Mouse (Mus musculus) spleen, adult 2 months (tissue): ENCODE data around the gene Fam189a1. TPM values are rescaled to one million over a fixed set of nuclear protein-coding genes. Genes with fewer than 3 reads are reported as not detected.

ENCODE experiments used
- DNase-seq, 2 experiments: peaks; one replicate each; pipeline versions ENCODE4 v3.0.0 to v3.0.0-alpha.2; 2012 to 2021; ENCODE audit warnings: low spot score in 2 of 2, low read depth in 1 of 2
- H3K27ac ChIP-seq: fragments of 200-500 bp; 2 replicates; pipeline ENCODE4 v1.5.1; 2012; ENCODE audit warnings: low read length, inconsistent platforms; ENCODE audit not compliant: insufficient read depth
- H3K27me3 ChIP-seq: fragments of 200-500 bp; 2 replicates; pipeline ENCODE4 v1.6.1; 2012; ENCODE audit warnings: mild to moderate bottlenecking, moderate library complexity, low read length, inconsistent platforms; ENCODE audit not compliant: control insufficient read depth, insufficient read depth
- H3K36me3 ChIP-seq: fragments of 200-500 bp; 2 replicates; pipeline ENCODE4 v1.6.1; 2012; ENCODE audit warnings: mild to moderate bottlenecking, low read length, inconsistent platforms; ENCODE audit not compliant: control insufficient read depth, insufficient read depth
- H3K4me1 ChIP-seq: fragments of 200-500 bp; 2 replicates; pipeline ENCODE4 v1.6.1; 2011; ENCODE audit warnings: inconsistent platforms; ENCODE audit not compliant: control insufficient read depth, insufficient read depth, insufficient read length
- H3K4me3 ChIP-seq: fragments of 200-500 bp; 2 replicates; pipeline ENCODE4 v1.5.1; 2011; ENCODE audit warnings: mild to moderate bottlenecking, inconsistent platforms; ENCODE audit not compliant: insufficient read depth, insufficient read length; ENCODE audit errors: extremely low read depth
- CTCF ChIP-seq: fragments of 200-500 bp; IDR thresholded peaks from 2 replicates; pipeline ENCODE4 v1.5.1; 2011; ENCODE audit warnings: mild to moderate bottlenecking, inconsistent platforms; ENCODE audit not compliant: insufficient read depth, insufficient read length, insufficient replicate concordance; ENCODE audit errors: extremely low read depth
- POLR2A ChIP-seq: fragments of 200-500 bp; IDR thresholded peaks from 2 replicates; pipeline ENCODE4 v1.6.1; 2011; ENCODE audit warnings: low read depth, low read length, inconsistent platforms
- WGBS: fragments of 180-500 bp; shearing (Covaris S2); methylation state at CpG from one replicate; pipeline ENCODE4 v1.1.7; 2018; 5-methylcytosine and 5-hydroxymethylcytosine counted together
- polyA plus RNA-seq: library from polyadenylated mRNA; depleted of rRNA; stranded (reverse); fragments of >200 nt; gene quantifications from 2 replicates; pipeline ENCODE4 v1.2.3, GENCODE M21; 2012

The Fam189a1 gene
- polyA plus RNA-seq, 1 experiment, result 0.04 TPM

DNA sequence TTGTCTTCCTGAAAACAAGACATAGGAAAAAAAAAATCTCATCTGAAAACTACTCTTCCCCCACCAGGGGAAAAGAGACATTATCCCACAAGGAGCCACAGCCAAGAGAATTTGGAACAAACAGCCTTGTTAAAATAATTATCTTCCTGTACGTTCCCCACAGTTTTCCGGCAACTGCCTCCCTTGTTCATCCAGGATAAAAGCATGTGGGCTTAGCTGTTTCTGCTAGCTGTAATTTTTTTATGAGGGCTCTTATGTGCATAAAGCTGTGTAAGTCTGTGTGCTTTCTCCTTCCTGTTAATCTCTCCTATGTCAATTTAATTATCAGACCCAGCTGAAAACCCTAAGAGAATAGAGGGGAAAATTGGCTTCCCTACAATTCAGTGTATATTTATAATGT is 241.2 kb downstream of the Fam189a1 start:
- Histone ChIP-seq H3K4me3 (no peak overlapping the region), H3K36me3 (no peaks in the 10 kb centered on the region), H3K27me3 (no peaks in the 10 kb centered on the region), H3K27ac (no peak overlapping the region), H3K4me1 (no peaks in the 10 kb centered on the region)
- no peak for DNase-seq
- 95% methylated on average over 2 of the region's 2 CpGs for WGBS
- TF ChIP-seq CTCF, result no peak
- TF ChIP-seq POLR2A, result no peak

DNA sequence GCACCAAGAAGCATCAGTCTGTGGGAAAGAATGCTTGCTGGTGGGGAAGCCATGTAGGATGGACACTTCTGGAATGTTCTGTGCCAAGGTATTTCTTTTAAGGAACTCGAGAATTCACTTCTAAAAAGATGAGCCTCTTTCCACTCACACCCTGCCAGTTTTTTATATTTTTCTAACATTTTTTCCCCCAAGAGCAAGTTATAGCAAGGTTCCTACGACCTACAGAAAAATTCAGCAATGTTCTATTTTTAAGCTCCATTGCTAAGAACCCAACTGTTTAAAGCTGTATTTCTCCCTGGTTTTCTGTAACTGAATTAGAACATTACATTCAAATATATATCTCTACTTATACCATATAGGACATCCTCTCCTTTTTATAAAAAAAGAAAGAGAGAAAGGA is 244.4 kb downstream of the Fam189a1 start:
- Histone ChIP-seq H3K4me1 (no peaks in the 10 kb centered on the region), H3K4me3 (no peak overlapping the region), H3K36me3 (no peaks in the 10 kb centered on the region), H3K27ac (no peak overlapping the region), H3K27me3 (no peaks in the 10 kb centered on the region)
- no peak for TF ChIP-seq POLR2A
- TF ChIP-seq CTCF, result no peak
- 67% methylated on average over 2 of the region's 2 CpGs for WGBS
- DNase-seq, result no peak

DNA sequence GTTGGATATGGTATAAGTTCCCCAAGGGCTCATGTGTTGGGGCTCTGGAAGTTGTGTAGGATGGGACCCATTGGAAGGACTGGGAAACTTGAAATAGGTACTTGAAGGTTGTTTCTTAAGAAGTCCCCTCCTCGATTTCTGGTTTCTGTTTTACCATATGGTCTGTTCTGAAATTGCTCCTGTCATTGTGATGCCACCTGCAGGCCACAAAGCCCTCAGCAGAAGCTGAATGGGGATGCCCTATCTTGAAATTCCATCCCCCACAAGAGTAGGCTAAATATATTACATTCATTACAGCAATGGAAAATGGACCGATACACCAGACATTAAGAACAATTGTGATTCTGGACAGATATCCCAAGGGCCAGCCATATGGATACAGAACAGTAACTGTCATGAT is 246.2 kb downstream of the Fam189a1 start:
- H3K4me3 ChIP-seq, result no peak overlapping the region
- no peaks in the 10 kb centered on the region for H3K4me1 ChIP-seq
- no peaks in the 10 kb centered on the region for H3K36me3 ChIP-seq
- H3K27ac ChIP-seq, result no peak overlapping the region
- 83% methylated on average over 2 of the region's 2 CpGs for WGBS
- no peak for DNase-seq
- no peaks in the 10 kb centered on the region for H3K27me3 ChIP-seq
- TF ChIP-seq POLR2A (no peak), CTCF (no peak)

DNA sequence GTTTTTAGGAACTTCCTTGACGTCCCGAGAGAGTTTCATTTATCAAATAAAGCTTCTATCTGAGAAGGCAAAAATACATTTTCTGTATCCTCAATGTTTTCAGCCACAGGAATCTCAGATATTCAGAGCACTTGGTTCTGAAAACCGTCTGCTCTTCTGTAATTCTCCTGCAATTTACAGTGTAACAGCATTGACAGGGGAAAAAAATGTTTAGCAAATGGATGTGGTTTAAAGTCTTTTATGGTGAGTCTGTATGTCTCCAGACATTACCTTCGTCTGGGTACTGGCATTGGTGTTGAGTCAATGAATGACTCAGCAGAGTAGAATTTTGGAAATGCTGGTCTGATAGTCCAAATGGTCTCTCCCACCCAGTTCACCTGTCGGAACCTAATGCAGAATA is 249.4 kb downstream of the Fam189a1 start:
- H3K4me3 ChIP-seq, result no peak overlapping the region
- WGBS, result 74% methylated on average over 5 of the region's 5 CpGs
- H3K27me3 ChIP-seq, result no peaks in the 10 kb centered on the region
- H3K36me3 ChIP-seq, result no peaks in the 10 kb centered on the region
- no peak for TF ChIP-seq CTCF
- no peak for TF ChIP-seq POLR2A
- H3K4me1 ChIP-seq, result no peaks in the 10 kb centered on the region
- no peak overlapping the region for H3K27ac ChIP-seq
- no peak for DNase-seq

DNA sequence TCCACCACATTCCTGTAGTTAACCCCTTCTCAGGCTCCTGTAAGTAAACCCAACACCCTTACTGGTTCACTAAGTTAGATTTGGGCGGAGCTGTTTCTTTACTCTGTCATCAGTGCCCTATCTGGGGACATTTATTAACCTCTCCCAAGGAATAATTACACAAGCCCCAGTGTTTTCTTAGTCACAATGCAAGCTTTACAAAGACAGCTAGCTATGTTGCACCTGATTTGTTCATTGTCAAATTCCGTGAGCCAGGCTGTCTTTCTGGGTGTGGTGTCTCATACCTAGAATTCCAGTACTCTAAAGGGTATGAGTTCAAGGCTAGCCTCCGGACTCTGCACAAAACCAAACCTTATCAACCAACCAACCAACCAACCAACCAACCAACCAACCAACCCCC is 250.9 kb downstream of the Fam189a1 start:
- H3K27me3 ChIP-seq, result no peaks in the 10 kb centered on the region
- no peak overlapping the region for H3K27ac ChIP-seq
- no peaks in the 10 kb centered on the region for H3K4me1 ChIP-seq
- no peaks in the 10 kb centered on the region for H3K36me3 ChIP-seq
- no peak overlapping the region for H3K4me3 ChIP-seq
- WGBS, result 80% methylated on average over 3 of the region's 3 CpGs
- TF ChIP-seq POLR2A (no peak), CTCF (no peak)
- no peak for DNase-seq

DNA sequence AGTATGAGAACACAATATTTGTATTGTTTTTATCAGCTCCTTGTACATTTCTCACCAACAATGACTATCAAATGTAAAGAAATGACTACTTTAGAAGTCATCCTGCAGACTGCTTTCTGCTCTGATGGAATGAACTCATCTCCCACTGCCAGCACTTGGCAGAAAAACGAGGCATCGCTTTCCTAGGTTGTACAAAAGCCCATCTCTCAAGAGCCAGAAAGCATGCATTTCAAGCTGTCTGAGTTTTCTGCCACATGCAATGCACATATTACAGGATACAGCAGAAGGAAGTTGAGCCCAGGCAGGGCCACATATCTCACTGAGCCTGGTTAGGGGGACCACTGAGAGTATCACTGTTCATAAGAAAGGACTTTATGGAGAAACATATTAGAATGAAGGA is 256.1 kb downstream of the Fam189a1 start:
- Histone ChIP-seq H3K27ac (no peak overlapping the region), H3K36me3 (no peaks in the 10 kb centered on the region)
- TF ChIP-seq CTCF (no peak), POLR2A (no peak)

DNA sequence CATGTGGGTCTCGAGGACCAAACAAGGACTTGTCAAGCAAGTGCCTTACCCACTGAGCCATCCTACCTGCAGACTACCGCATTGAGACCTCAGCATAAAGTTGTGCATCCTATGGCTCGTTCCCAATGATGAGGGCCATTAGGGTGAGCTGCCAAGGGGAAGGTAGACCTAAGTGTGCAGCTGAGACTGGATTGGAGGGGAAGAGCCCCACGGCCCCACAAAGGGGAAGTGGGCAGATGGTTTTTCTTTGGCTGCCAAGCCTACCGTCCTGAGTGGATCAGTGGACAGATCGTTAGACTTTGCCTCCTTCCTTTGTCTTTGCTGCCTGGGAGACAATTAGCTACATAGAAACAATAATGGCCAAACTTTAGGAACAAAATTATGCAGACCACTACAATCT is 259.8 kb downstream of the Fam189a1 start:
- H3K27ac ChIP-seq, result no peak overlapping the region
- H3K27me3 ChIP-seq, result no peaks in the 10 kb centered on the region
- no peaks in the 10 kb centered on the region for H3K4me1 ChIP-seq
- WGBS, result 48% methylated on average over 6 of the region's 6 CpGs
- H3K4me3 ChIP-seq, result no peak overlapping the region
- DNase-seq, result no peak
- TF ChIP-seq POLR2A, result no peak
- TF ChIP-seq CTCF, result no peak
- no peaks in the 10 kb centered on the region for H3K36me3 ChIP-seq

More for the DNA sequence above, 256.1 kb downstream of the Fam189a1 start:
- H3K4me1 ChIP-seq, result no peaks in the 10 kb centered on the region
- 77% methylated on average over 2 of the region's 2 CpGs for WGBS
- no peak overlapping the region for H3K4me3 ChIP-seq
- DNase-seq, result no peak
- H3K27me3 ChIP-seq, result no peaks in the 10 kb centered on the region

DNA sequence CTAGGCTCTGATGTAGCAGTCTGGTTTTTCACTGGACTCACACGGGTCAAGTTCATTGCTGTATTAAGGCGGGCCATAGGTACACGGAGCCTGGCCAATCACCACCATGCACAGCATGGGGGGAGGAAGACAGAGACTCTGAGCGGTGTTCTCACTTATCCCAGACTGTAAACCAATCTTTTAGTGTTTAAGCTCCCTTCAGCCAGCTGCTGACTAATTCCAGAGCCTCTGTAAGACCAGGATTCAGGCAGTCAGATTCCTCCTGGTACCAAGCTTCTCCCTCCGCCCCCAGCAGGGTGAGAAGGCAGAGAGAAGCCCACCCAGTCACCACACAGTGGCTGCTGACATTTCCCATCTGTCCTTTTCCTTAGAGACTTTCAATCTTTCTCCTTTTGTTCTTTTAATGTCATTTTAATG is 260.7 kb downstream of the Fam189a1 start:
- no peak for TF ChIP-seq CTCF
- WGBS, result 61% methylated on average over 5 of the region's 5 CpGs

More for the DNA sequence above, 260.7 kb downstream of the Fam189a1 start:
- Histone ChIP-seq H3K4me1 (no peaks in the 10 kb centered on the region), H3K27ac (no peak overlapping the region), H3K27me3 (no peaks in the 10 kb centered on the region), H3K36me3 (no peaks in the 10 kb centered on the region), H3K4me3 (no peak overlapping the region)
- no peak for DNase-seq
